Mouse (Mus musculus) intestine, embryonic 14.5 days (tissue): ENCODE results near the gene Pkn1. TPM values are rescaled to one million over a fixed set of nuclear protein-coding genes. Genes with fewer than 3 reads are reported as not detected.

Experiments
- ATAC-seq: fragments of 200-750 bp; cut with Nextera tagmentation; replicated peaks from 2 replicates; pipeline ENCODE4 v1.8.0; 2017; ENCODE audit warnings: low read depth, moderate number of reproducible peaks, moderate TSS enrichment, moderate library complexity; ENCODE audit not compliant: low FRiP score, low TSS enrichment
- DNase-seq: peaks from one replicate; pipeline ENCODE4 v3.0.0-alpha.2; 2018; ENCODE audit warnings: low spot score
- H3K27ac ChIP-seq: fragments of 300-500 bp; sonication (generic); 2 replicates; pipeline ENCODE4 v1.5.1; 2014; ENCODE audit warnings: low read depth, mild to moderate bottlenecking, control low read depth
- H3K27me3 ChIP-seq: fragments of 300-500 bp; sonication (generic); replicated peaks from 2 replicates; pipeline ENCODE4 v1.6.1; 2014; ENCODE audit warnings: low read length, control low read depth; ENCODE audit not compliant: control insufficient read depth, insufficient read depth
- H3K36me3 ChIP-seq: fragments of 300-500 bp; sonication (generic); 2 replicates; pipeline ENCODE4 v1.6.1; 2014; ENCODE audit warnings: low read length, control low read depth; ENCODE audit not compliant: control insufficient read depth, insufficient read depth
- H3K4me1 ChIP-seq: fragments of 300-500 bp; sonication (generic); replicated peaks from 2 replicates; pipeline ENCODE4 v1.6.1; 2014; ENCODE audit warnings: low read length, control low read depth, mixed read lengths; ENCODE audit not compliant: control insufficient read depth, insufficient read depth
- H3K4me2 ChIP-seq: fragments of 300-500 bp; sonication (generic); 2 replicates; pipeline ENCODE4 v1.6.1; 2014; ENCODE audit warnings: low read length
- H3K4me3 ChIP-seq: fragments of 300-500 bp; sonication (generic); 2 replicates; pipeline ENCODE4 v1.5.1; 2014; ENCODE audit warnings: low read depth, low read length, control low read depth, mixed read lengths
- H3K9ac ChIP-seq: fragments of 300-500 bp; sonication (generic); 2 replicates; pipeline ENCODE4 v1.6.1; 2014; ENCODE audit warnings: mild to moderate bottlenecking, low read length
- H3K9me3 ChIP-seq: fragments of 300-500 bp; sonication (generic); 2 replicates; pipeline ENCODE4 v1.6.1; 2016; ENCODE audit warnings: low read length, control low read depth; ENCODE audit not compliant: control insufficient read depth
- WGBS: fragments of 180-500 bp; shearing (Covaris S2); extraction: QIAGEN DNeasy Blood & Tissue Kit; methylation state at CpG from one replicate; pipeline ENCODE4 v1.1.7; 2014; 5-methylcytosine and 5-hydroxymethylcytosine counted together
- microRNA-seq: library from miRNA; unstranded; fragments of <30 nt; microRNA quantifications from one replicate; pipeline ENCODE4, GENCODE M21; 2016
- polyA plus RNA-seq: library from polyadenylated mRNA; unstranded; fragments of >200 nt; fragmentation: Nextera tagmentation; extraction: Ambion mirVana; gene quantifications from 2 replicates; pipeline ENCODE4 v1.2.1, GENCODE M21; 2014

The Pkn1 gene
- polyA plus RNA-seq, 1 experiment from 2014 or later = 31.5 TPM

- Histone ChIP-seq H3K27ac (no peak overlapping the region), H3K27me3 (no peaks in the 10 kb centered on the region), H3K9me3 (no peaks in the 10 kb centered on the region), H3K4me3 (no peak overlapping the region), H3K4me2 (no peak overlapping the region), H3K36me3 (no peaks in the 10 kb centered on the region), H3K9ac (no peak overlapping the region), H3K4me1 (0 out of 2 replicates have a peak, but pooled peaks cover 3% of the 10 kb centered on the region)
- no peak for DNase-seq
- 83% methylated on average over 9 of the region's 9 CpGs for WGBS
- ATAC-seq = no peak
These were observed 79.3 kb downstream of the Pkn1 start for GRCm38 (mm10) chr8:83619568-83620285.

- H3K9ac ChIP-seq = no peak overlapping the region
- ATAC-seq = no peak
- H3K27me3 ChIP-seq = no peaks in the 10 kb centered on the region
These were observed 80.4 kb downstream of the Pkn1 start for GRCm38 (mm10) chr8:83618566-83618965.

GRCm38 (mm10) chr8:83617111-83617510 lies 81.9 kb downstream of the Pkn1 start:
- H3K27ac ChIP-seq = no peak overlapping the region
- H3K9ac ChIP-seq = no peak overlapping the region
- DNase-seq = no peak
- no peak overlapping the region for H3K4me3 ChIP-seq
- WGBS = 87% methylated on average over 2 of the region's 2 CpGs
- no peaks in the 10 kb centered on the region for H3K4me1 ChIP-seq
- no peaks in the 10 kb centered on the region for H3K27me3 ChIP-seq
- peaks cover 22% of the 10 kb centered on the region for H3K36me3 ChIP-seq
- no peak overlapping the region for H3K4me2 ChIP-seq
- ATAC-seq = no peak
- H3K9me3 ChIP-seq = no peaks in the 10 kb centered on the region

More at GRCm38 (mm10) chr8:83618566-83618965, 80.4 kb downstream of the Pkn1 start:
- Histone ChIP-seq H3K36me3 (peaks cover 9% of the 10 kb centered on the region; the same call in 1 of the 2 replicates), H3K4me2 (no peak overlapping the region), H3K4me1 (0 out of 2 replicates have a peak, but pooled peaks cover 3% of the 10 kb centered on the region), H3K27ac (no peak overlapping the region), H3K4me3 (no peak overlapping the region), H3K9me3 (no peaks in the 10 kb centered on the region)
- DNase-seq = no peak
- WGBS = 95% methylated on average over 2 of the region's 2 CpGs

- DNase-seq (no peak), ATAC-seq (no peak)
- Histone ChIP-seq H3K36me3 (peaks cover 26% of the 10 kb centered on the region), H3K27ac (no peak overlapping the region), H3K9ac (no peak overlapping the region), H3K4me2 (no peak overlapping the region), H3K9me3 (no peaks in the 10 kb centered on the region), H3K27me3 (no peaks in the 10 kb centered on the region), H3K4me3 (no peak overlapping the region), H3K4me1 (no peaks in the 10 kb centered on the region)
These were observed 82.4 kb downstream of the Pkn1 start for GRCm38 (mm10) chr8:83616625-83617024.

Small RNAs within 50 kb of the gene (microRNA-seq; reads per million reads assigned to microRNA genes)
- not detected for gene Mir1668

Other genes starting within 250 kb of the Pkn1 start
- gene Scoc, start 240.8 kb downstream of the Pkn1 start, polyA plus RNA-seq = 92.4 and 101 TPM in 2 replicates
- gene Olfr370, start 163.4 kb downstream of the Pkn1 start, polyA plus RNA-seq = not detected in 2 replicates
- gene Ndufb7, start 132.5 kb downstream of the Pkn1 start, polyA plus RNA-seq = 364 and 372 TPM in 2 replicates
- gene Tecr, start 91.2 kb downstream of the Pkn1 start, polyA plus RNA-seq = 660 and 684 TPM in 2 replicates
- 46.5 and 48.7 TPM in 2 replicates for gene Dnajb1, start 91.0 kb downstream of the Pkn1 start, polyA plus RNA-seq
- 158 and 160 TPM in 2 replicates for gene Gipc1, start 46.5 kb downstream of the Pkn1 start, polyA plus RNA-seq
- 1.3 and 2.0 TPM in 2 replicates for gene Ptger1, start 32.5 kb downstream of the Pkn1 start, polyA plus RNA-seq
- gene Ddx39, start 16.0 kb upstream of the Pkn1 start, polyA plus RNA-seq = 220 and 222 TPM in 2 replicates
- gene Adgre5, start 42.1 kb upstream of the Pkn1 start, polyA plus RNA-seq = 40.2 and 41.4 TPM in 2 replicates
- gene Adgrl1, start 200.9 kb upstream of the Pkn1 start, polyA plus RNA-seq = 21.8 and 24.9 TPM in 2 replicates